Mouse (Mus musculus) midbrain, embryonic 14.5 days (tissue): ENCODE results near the gene Kir3dl2. TPM values are rescaled to one million over a fixed set of nuclear protein-coding genes. Genes with fewer than 3 reads are reported as not detected.
"Not testable (repeated sequence)": the region's sequence is repeated elsewhere in the genome, so short reads cannot be mapped to it uniquely, and the experiment has no call there.

Experiments
- ATAC-seq: fragments of 200-750 bp; cut with Nextera tagmentation; 2 replicates; pipeline ENCODE4 v1.8.0; 2017; ENCODE audit warnings: moderate number of reproducible peaks, moderate library complexity; ENCODE audit not compliant: low FRiP score, low TSS enrichment
- DNase-seq: peaks from one replicate; pipeline ENCODE4 v3.0.0-alpha.2; 2015
- H3K27ac ChIP-seq: fragments of 300-500 bp; sonication (generic); replicated peaks from 2 replicates; pipeline ENCODE4 v1.5.1; 2014; ENCODE audit warnings: mild to moderate bottlenecking, low read depth, low read length, moderate library complexity
- H3K27me3 ChIP-seq: fragments of 300-500 bp; sonication (generic); 2 replicates; pipeline ENCODE4 v1.6.1; 2014; ENCODE audit warnings: low read length, control low read depth, mixed read lengths; ENCODE audit not compliant: control insufficient read depth, insufficient read depth
- H3K36me3 ChIP-seq: fragments of 300-500 bp; sonication (generic); 2 replicates; pipeline ENCODE4 v1.6.1; 2014; ENCODE audit warnings: low read length, control low read depth; ENCODE audit not compliant: control insufficient read depth, insufficient read depth
- H3K4me1 ChIP-seq: fragments of 300-500 bp; sonication (generic); 2 replicates; pipeline ENCODE4 v1.6.1; 2014; ENCODE audit warnings: mild to moderate bottlenecking, antibody characterized with exemption, low read length, control low read depth; ENCODE audit not compliant: control insufficient read depth, insufficient read depth
- H3K4me2 ChIP-seq: fragments of 300-500 bp; sonication (generic); 2 replicates; pipeline ENCODE4 v1.6.1; 2014; ENCODE audit warnings: mild to moderate bottlenecking, low read length, moderate library complexity
- H3K4me3 ChIP-seq: fragments of 300-500 bp; sonication (generic); replicated peaks from 2 replicates; pipeline ENCODE4 v1.5.1; 2014; ENCODE audit warnings: low read depth, low read length
- H3K9ac ChIP-seq: fragments of 300-500 bp; sonication (generic); replicated peaks from 2 replicates; pipeline ENCODE4 v1.6.1; 2014; ENCODE audit warnings: mild to moderate bottlenecking, low read length, moderate library complexity
- H3K9me3 ChIP-seq: fragments of 300-500 bp; sonication (generic); 2 replicates; pipeline ENCODE4 v1.6.1; 2016; ENCODE audit warnings: low read length, control low read depth, mixed read lengths; ENCODE audit not compliant: control insufficient read depth
- WGBS: fragments of 180-500 bp; shearing (Covaris S2); extraction: QIAGEN DNeasy Blood & Tissue Kit; methylation state at CpG from one replicate; pipeline ENCODE4 v1.1.7; 2014; 5-methylcytosine and 5-hydroxymethylcytosine counted together
- polyA plus RNA-seq: library from polyadenylated mRNA; unstranded; fragments of >200 nt; fragmentation: Nextera tagmentation; extraction: Ambion mirVana; gene quantifications from 2 replicates; pipeline ENCODE4 v1.2.1, GENCODE M21; 2014

Kir3dl2 gene
- not detected in 2 replicates for polyA plus RNA-seq

GRCm38 (mm10) chrX:136543956-136544355, at the start of gene Kir3dl2:
TSS of gene Kir3dl2 (minus strand) at chrX:136544056.
- H3K27ac ChIP-seq, H3K27me3 ChIP-seq, H3K4me1 ChIP-seq, H3K4me3 ChIP-seq, H3K4me2 ChIP-seq, H3K9me3 ChIP-seq, DNase-seq, ATAC-seq, H3K36me3 ChIP-seq, H3K9ac ChIP-seq: not testable (repeated sequence)
- WGBS: 72% methylated on average over 1 of the region's 1 CpGs

GRCm38 (mm10) chrX:136590897-136591257, 47.0 kb upstream of the Kir3dl2 start:
- H3K4me1 ChIP-seq: no peaks in the 10 kb centered on the region
- ATAC-seq (peak; percentile 66), DNase-seq (no peak)
- peak overlapping the region; percentile 62 for H3K9ac ChIP-seq
- peak overlapping the region; percentile 86 for H3K27ac ChIP-seq
- H3K36me3 ChIP-seq: no peaks in the 10 kb centered on the region
- no peaks in the 10 kb centered on the region for H3K27me3 ChIP-seq
- WGBS: 23% methylated on average over 2 of the region's 2 CpGs
- peak overlapping the region; percentile 40 for H3K4me3 ChIP-seq
- H3K9me3 ChIP-seq: no peaks in the 10 kb centered on the region
- H3K4me2 ChIP-seq: peak overlapping the region; percentile 50

DNA sequence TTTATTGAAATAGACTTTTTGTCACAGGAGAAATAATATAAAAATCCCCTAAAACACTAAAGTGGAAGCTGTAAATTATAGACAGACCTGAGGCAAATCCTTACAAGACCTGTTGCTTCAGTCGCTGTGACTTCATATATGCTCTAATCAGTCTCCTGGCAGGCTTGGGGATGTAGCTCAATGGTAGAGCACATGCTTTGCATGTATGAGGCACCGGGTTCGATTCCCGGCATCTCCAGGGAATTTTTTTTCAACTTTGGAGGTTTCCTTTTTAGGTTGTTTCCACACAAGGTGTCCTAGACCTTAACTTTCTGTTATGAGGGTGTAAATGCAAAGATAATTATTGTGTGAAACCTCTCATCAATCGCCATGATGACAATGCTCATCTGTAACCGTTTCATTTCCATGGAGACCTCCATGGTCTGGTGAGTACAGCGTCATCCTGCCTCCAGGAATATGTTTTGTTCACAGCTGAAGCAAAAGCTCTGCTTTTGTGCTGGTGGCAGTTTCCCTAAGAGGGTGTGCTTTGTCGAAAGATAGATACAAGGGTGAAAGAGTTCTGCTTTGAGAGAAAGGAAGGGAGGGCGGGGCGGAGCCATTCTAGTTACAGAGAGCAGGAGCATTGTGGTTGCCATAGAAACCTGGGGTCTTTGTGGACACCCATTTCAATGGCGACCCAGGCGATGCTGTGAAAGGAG, 46.5 kb upstream of the Kir3dl2 start, which contains the start of gene Tceal3:
TSS of gene Tceal3 (plus strand) at position 644 of the 698 bp plus-strand sequence.
- no peaks in the 10 kb centered on the region for H3K9me3 ChIP-seq
- peak; percentile 89 for DNase-seq
- no peaks in the 10 kb centered on the region for H3K27me3 ChIP-seq
- peak within 1 kb of the TSS; percentile 40 for H3K4me3 ChIP-seq
- H3K4me1 ChIP-seq: no peaks in the 10 kb centered on the region
- 22% methylated on average over 12 of the region's 12 CpGs for WGBS
- ATAC-seq: peak; percentile 94
- peak within 1 kb of the TSS; percentile 50 for H3K4me2 ChIP-seq
- H3K27ac ChIP-seq: peak within 1 kb of the TSS; percentile 86
- H3K9ac ChIP-seq: peak within 1 kb of the TSS; percentile 62
- no peaks in the 10 kb centered on the region for H3K36me3 ChIP-seq

DNA sequence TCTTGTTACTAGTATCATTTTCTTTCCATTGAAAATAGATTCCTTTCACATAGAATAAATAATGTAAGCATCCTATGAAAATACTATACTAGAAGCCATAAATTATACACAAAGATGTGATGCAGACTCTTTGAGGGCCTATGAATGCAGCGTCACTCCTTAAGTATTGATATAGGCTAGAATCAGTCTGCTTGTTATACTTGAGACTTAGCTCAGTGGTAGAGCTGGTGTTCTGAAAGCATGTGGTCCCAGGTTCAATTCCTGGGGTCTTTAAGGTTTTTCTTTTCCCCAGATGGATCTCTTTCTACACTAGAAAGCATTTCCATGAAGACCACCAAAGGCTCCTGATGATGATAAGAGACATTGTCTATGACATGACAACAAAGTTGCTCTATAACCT, 40.8 kb upstream of the Kir3dl2 start:
- no peak for DNase-seq
- Histone ChIP-seq H3K9me3 (no peaks in the 10 kb centered on the region), H3K4me2 (no peak overlapping the region), H3K4me3 (no peak overlapping the region), H3K27me3 (no peaks in the 10 kb centered on the region), H3K36me3 (no peaks in the 10 kb centered on the region), H3K4me1 (no peaks in the 10 kb centered on the region), H3K27ac (no peak overlapping the region), H3K9ac (no peak overlapping the region)
- no peak for ATAC-seq
- WGBS: 97% methylated on average over 1 of the region's 1 CpGs

- not testable (repeated sequence) for ATAC-seq, H3K36me3 ChIP-seq
- WGBS: 90% methylated on average over 9 of the region's 9 CpGs
Observed at GRCm38 (mm10) chrX:136569094-136569493, 25.2 kb upstream of the Kir3dl2 start.

GRCm38 (mm10) chrX:136517699-136518098, 26.2 kb downstream of the Kir3dl2 start, which contains the start of gene Kir3dl1:
TSS of gene Kir3dl1 (plus strand) at chrX:136517999.
- not testable (repeated sequence) for H3K9ac ChIP-seq, DNase-seq, H3K9me3 ChIP-seq, H3K27me3 ChIP-seq, H3K27ac ChIP-seq, H3K4me2 ChIP-seq, H3K4me3 ChIP-seq, H3K4me1 ChIP-seq, ATAC-seq, H3K36me3 ChIP-seq
- 75% methylated on average over 4 of the region's 4 CpGs for WGBS

More at GRCm38 (mm10) chrX:136569094-136569493, 25.2 kb upstream of the Kir3dl2 start:
- not testable (repeated sequence) for H3K4me3 ChIP-seq, H3K4me2 ChIP-seq, H3K9ac ChIP-seq, H3K4me1 ChIP-seq, H3K9me3 ChIP-seq, H3K27me3 ChIP-seq, DNase-seq, H3K27ac ChIP-seq

Other genes with a start within 250 kb of the Kir3dl2 start
- not detected in 2 replicates for gene Kir3dl1, start 26.1 kb downstream of the Kir3dl2 start, polyA plus RNA-seq
- gene Tceal3, start 46.8 kb upstream of the Kir3dl2 start, polyA plus RNA-seq: 39.4 and 74.5 TPM in 2 replicates
- 25.2 and 26.8 TPM in 2 replicates for gene Tceal1, start 163.9 kb upstream of the Kir3dl2 start, polyA plus RNA-seq
- gene Morf4l2, start 199.6 kb upstream of the Kir3dl2 start, polyA plus RNA-seq: 500 and 612 TPM in 2 replicates
- 0.15 TPM in 1 of 2 replicates, not detected in the other for gene Glra4, start 236.1 kb upstream of the Kir3dl2 start, polyA plus RNA-seq